In the genomic region with DNA sequence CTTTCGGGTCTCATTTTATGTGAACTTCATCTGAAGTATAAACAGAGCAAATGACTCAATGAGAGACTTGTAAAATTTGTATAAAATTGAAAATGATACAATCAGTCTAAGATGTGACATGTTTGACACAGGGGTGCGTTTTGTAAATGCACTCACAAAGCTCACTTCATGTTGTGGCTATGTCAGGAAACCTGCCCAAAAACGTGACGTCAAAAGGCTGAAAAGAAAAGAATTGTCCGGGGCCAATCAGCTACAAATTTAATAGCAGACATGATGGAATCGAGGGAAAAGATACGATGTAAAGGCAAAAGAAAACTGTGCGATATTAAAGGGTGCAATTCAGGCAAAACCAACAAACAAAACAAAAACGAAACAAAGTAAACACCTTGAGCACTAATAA, we compare ENCODE assay signal across 19 mouse cellular contexts.
DNase-seq lines count a peak whose midpoint lies in the region; ATAC-seq lines count a peak whose summit lies in the region.
"Had no signal": no experiment of that assay in that cellular context is flagged by ENCODE, and none has a peak within 500 bp of the region (broad histone marks: within the 10 kb centered on the region; RNA-seq: fewer than 3 reads in every experiment).

No protein-coding gene starts in this region.

- H3K36me3 ChIP-seq in midbrain, embryonic 11.5 days (ENCODE audit: control insufficient read depth, insufficient read depth, low read length): no peaks in the 10 kb centered on the region
- no peaks in the 10 kb centered on the region for H3K36me3 ChIP-seq in midbrain, embryonic 14.5 days (ENCODE audit: control insufficient read depth, insufficient read depth, low read length)
- H3K36me3 ChIP-seq: G1E had no signal

- H3K27ac ChIP-seq in midbrain, embryonic 11.5 days (ENCODE audit: low read depth, low read length): no peak overlapping the region
- no peak overlapping the region for H3K27ac ChIP-seq in midbrain, embryonic 14.5 days (replicated peaks; ENCODE audit: low read depth, low read length)

- H3K9ac ChIP-seq in midbrain, embryonic 11.5 days (ENCODE audit: low read length): no peak overlapping the region
- no peak overlapping the region for H3K9ac ChIP-seq in midbrain, embryonic 14.5 days (replicated peaks; ENCODE audit: low read length)

- no peaks in the 10 kb centered on the region for H3K9me3 ChIP-seq in midbrain, embryonic 11.5 days (ENCODE audit: control insufficient read depth, low read length)
- H3K9me3 ChIP-seq in midbrain, embryonic 14.5 days (ENCODE audit: control insufficient read depth, low read length): no peaks in the 10 kb centered on the region
- H3K9me3 ChIP-seq: G1E had no signal

- no peak overlapping the region for H3K4me3 ChIP-seq in midbrain, embryonic 11.5 days (ENCODE audit: low read depth, low read length)
- H3K4me3 ChIP-seq in midbrain, embryonic 14.5 days (replicated peaks; ENCODE audit: low read depth, low read length): no peak overlapping the region

- ATAC-seq in midbrain, embryonic 11.5 days (ENCODE audit: low FRiP score): no peak
- no peak for ATAC-seq in midbrain, embryonic 14.5 days (ENCODE audit: low FRiP score, low TSS enrichment)
- no peak for ATAC-seq in monocyte, adult 5-6 weeks (replicated peaks; ENCODE audit: insufficient number of reproducible peaks, low FRiP score, low TSS enrichment, poor library complexity, severe bottlenecking)
- ATAC-seq: activated CD4-positive, CD25-positive, alpha-beta regulatory T cell, adult 4 months; CD4-positive, CD25-positive, alpha-beta regulatory T cell, adult 4 months; Patski had no signal

- no peaks in the 10 kb centered on the region for H3K27me3 ChIP-seq in midbrain, embryonic 11.5 days (ENCODE audit: control insufficient read depth, insufficient read depth, low read length)
- H3K27me3 ChIP-seq in midbrain, embryonic 14.5 days (ENCODE audit: control insufficient read depth, insufficient read depth, low read length): no peaks in the 10 kb centered on the region

- WGBS in midbrain, embryonic 11.5 days: 93% methylated on average over 9 of the region's 9 CpGs
- WGBS in midbrain, embryonic 14.5 days: 94% methylated on average over 9 of the region's 9 CpGs

- peak; percentile 12 for DNase-seq in heart, adult 11 months
- DNase-seq in heart, postnatal 36 days: no peak
- peak; percentile 72 for DNase-seq in midbrain, embryonic 11.5 days (ENCODE audit: low spot score, missing footprints)
- DNase-seq in midbrain, embryonic 14.5 days: no peak
- DNase-seq in A20 (ENCODE audit: low read depth, low spot score) (peak; percentile 62), MEL-GATA-1-ER (ENCODE audit: extremely low read depth, low read depth) (peak; percentile 6)
- DNase-seq in right cerebral cortex, postnatal 4 days: no peak
- DNase-seq: adrenal gland, adult 2 months; adrenal gland, adult 8-10 months; adrenal gland, postnatal 25 days; cerebellum, adult 11 months; cerebellum, adult 11-12 months; cerebellum, adult 18-20 months; cerebellum, adult 2 months had no signal

- intact Hi-C loops in heart, postnatal 36 days (cut with DNase I): no loop called here

- no peak overlapping the region for H3K4me2 ChIP-seq in midbrain, embryonic 11.5 days
- no peak overlapping the region for H3K4me2 ChIP-seq in midbrain, embryonic 14.5 days (ENCODE audit: low read length)

- no peaks in the 10 kb centered on the region for H3K4me1 ChIP-seq in midbrain, embryonic 11.5 days (ENCODE audit: control insufficient read depth, insufficient read depth, low read length)
- no peaks in the 10 kb centered on the region for H3K4me1 ChIP-seq in midbrain, embryonic 14.5 days (ENCODE audit: control insufficient read depth, insufficient read depth, low read length)

Comparison
In these comparisons a context has a peak if more than half of its experiments do, and no peak if none do; other contexts are left out.
1. DNase-seq: peak in heart, adult 11 months (single experiment), midbrain, embryonic 11.5 days (single experiment), A20 (single experiment) and MEL-GATA-1-ER (single experiment); none in heart, postnatal 36 days (0 of 2), midbrain, embryonic 14.5 days (single experiment) and right cerebral cortex, postnatal 4 days (single experiment).